Comparison of ENCODE assay signal across 24 mouse cellular contexts in the genomic region with DNA sequence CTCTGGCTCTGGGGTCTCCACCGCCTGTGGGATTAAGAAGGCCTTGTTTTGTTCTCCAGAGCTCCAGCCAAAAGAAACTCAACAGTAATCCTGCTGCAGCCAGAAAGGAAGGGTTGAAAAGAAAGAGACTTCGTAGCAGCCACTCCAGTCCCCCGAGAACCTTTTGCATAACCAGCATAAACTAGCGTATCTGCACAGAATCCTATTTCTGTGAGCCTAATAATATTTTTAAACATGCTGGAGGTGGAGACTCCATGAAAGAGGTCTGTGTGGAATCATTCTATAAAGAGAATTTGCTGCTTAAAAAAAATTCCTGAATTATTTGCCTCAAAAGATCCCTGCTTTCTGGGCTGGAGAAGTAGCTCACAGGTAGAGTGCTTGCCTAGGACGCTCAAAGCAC.
DNase-seq lines count a peak whose midpoint lies in the region; ATAC-seq and TF ChIP-seq lines count a peak whose summit lies in the region.
"Had no signal": no experiment of that assay in that cellular context is flagged by ENCODE, and none has a peak within 500 bp of the region (broad histone marks: within the 10 kb centered on the region; RNA-seq: fewer than 3 reads in every experiment).

No protein-coding gene starts in this region.

- no peaks in the 10 kb centered on the region for H3K9me3 ChIP-seq in embryonic facial prominence, embryonic 14.5 days (ENCODE audit: control insufficient read depth, low read length)
- H3K9me3 ChIP-seq: embryonic facial prominence, embryonic 12.5 days; forebrain, embryonic 13.5 days; heart, embryonic 13.5 days; hindbrain, embryonic 12.5 days had no signal

- 0 out of 2 replicates have a peak, but pooled peaks cover 4% of the 10 kb centered on the region for H3K4me1 ChIP-seq in embryonic facial prominence, embryonic 14.5 days (ENCODE audit: control insufficient read depth, insufficient read depth, low read length)
- H3K4me1 ChIP-seq: embryonic facial prominence, embryonic 12.5 days; forebrain, embryonic 13.5 days; hindbrain, embryonic 12.5 days had no signal

- no peaks in the 10 kb centered on the region for H3K36me3 ChIP-seq in embryonic facial prominence, embryonic 14.5 days (ENCODE audit: control insufficient read depth, insufficient read depth, low read length)
- H3K36me3 ChIP-seq: embryonic facial prominence, embryonic 12.5 days; heart, embryonic 13.5 days; hindbrain, embryonic 12.5 days had no signal

- no peak for DNase-seq in gastrocnemius, adult 2 months
- no peak for DNase-seq in gastrocnemius, postnatal 36 days
- DNase-seq in left cerebral cortex, adult 2 months (ENCODE audit: extremely low spot score in 1 of 2, low spot score in 2 of 2) = no peak
- no peak for DNase-seq in left cerebral cortex, postnatal 10 days (ENCODE audit: extremely low spot score in 1 of 2, low spot score in 2 of 2)
- DNase-seq in embryonic facial prominence, embryonic 14.5 days (ENCODE audit: low spot score) = peak; percentile 37
- peak; percentile 5 for DNase-seq in skeletal muscle tissue, adult 2 months (ENCODE audit: low read depth, low spot score)
- no peak for DNase-seq in lung, postnatal 4 days
- DNase-seq: adrenal gland, postnatal 14 days; cerebellum, adult 18-20 months; cerebellum, adult 9-11 months; cerebellum, postnatal 36 days; embryo, embryonic 11 days; forebrain, postnatal 0 days; gastrocnemius, postnatal 10 days; heart, postnatal 36 days had no signal

- no peaks in the 10 kb centered on the region for H3K27me3 ChIP-seq in embryonic facial prominence, embryonic 14.5 days (replicated peaks; ENCODE audit: control insufficient read depth, insufficient read depth, low read length)
- H3K27me3 ChIP-seq: CH12.LX; embryonic facial prominence, embryonic 12.5 days; forebrain, embryonic 13.5 days; heart, embryonic 13.5 days; hindbrain, embryonic 12.5 days; Patski had no signal

- no peak overlapping the region for H3K9ac ChIP-seq in embryonic facial prominence, embryonic 14.5 days (ENCODE audit: low read depth, low read length)
- H3K9ac ChIP-seq: embryonic facial prominence, embryonic 12.5 days; forebrain, embryonic 13.5 days; forebrain, postnatal 0 days; heart, embryonic 13.5 days; hindbrain, embryonic 12.5 days had no signal

- H3K4me3 ChIP-seq in gastrocnemius, adult 2 months = no peak overlapping the region
- H3K4me3 ChIP-seq in left cerebral cortex, adult 2 months = no peak overlapping the region
- no peak overlapping the region for H3K4me3 ChIP-seq in embryonic facial prominence, embryonic 14.5 days (ENCODE audit: low read depth, low read length)
- H3K4me3 ChIP-seq: embryonic facial prominence, embryonic 12.5 days; forebrain, embryonic 13.5 days; heart, embryonic 13.5 days; hindbrain, embryonic 12.5 days had no signal

- H3K4me2 ChIP-seq in embryonic facial prominence, embryonic 14.5 days (ENCODE audit: low read depth, low read length) = no peak overlapping the region
- H3K4me2 ChIP-seq: embryonic facial prominence, embryonic 12.5 days; forebrain, embryonic 13.5 days; heart, embryonic 13.5 days; hindbrain, embryonic 12.5 days had no signal

- TF ChIP-seq CTCF in gastrocnemius, adult 2 months (IDR thresholded peaks at IDR 0.05) = no peak
- no peak for TF ChIP-seq CTCF in left cerebral cortex, adult 2 months (IDR thresholded peaks at IDR 0.05)

- 78% methylated on average over 5 of the region's 5 CpGs for WGBS in embryonic facial prominence, embryonic 14.5 days

- H3K27ac ChIP-seq in gastrocnemius, adult 2 months = peak overlapping the region; percentile 12; the same call in 1 of the 2 replicates
- H3K27ac ChIP-seq in left cerebral cortex, adult 2 months = peak overlapping the region; percentile 48; the same call in 1 of the 2 replicates
- peak overlapping the region; percentile 24; the same call in 1 of the 2 replicates for H3K27ac ChIP-seq in embryonic facial prominence, embryonic 14.5 days (replicated peaks; ENCODE audit: low read depth, low read length)
- H3K27ac ChIP-seq: embryonic facial prominence, embryonic 12.5 days; forebrain, embryonic 13.5 days; heart, embryonic 13.5 days; hindbrain, embryonic 12.5 days had no signal

- ATAC-seq in embryonic facial prominence, embryonic 14.5 days (ENCODE audit: low read depth) = no peak
- ATAC-seq: activated CD4-positive, CD25-positive, alpha-beta regulatory T cell, adult 4 months; forebrain, embryonic 13.5 days; forebrain, postnatal 0 days; hindbrain, embryonic 16.5 days; inflammation-experienced regulatory T-cells, adult 6 months; Patski had no signal

- intact Hi-C loops in gastrocnemius, adult 2 months (cut with DNase I) = no loop called here
- intact Hi-C loops in gastrocnemius, postnatal 36 days (cut with DNase I) = no loop called here
- intact Hi-C loops in left cerebral cortex, adult 2 months (cut with DNase I) = no loop called here
- intact Hi-C loops in left cerebral cortex, postnatal 10 days (cut with DNase I) = no loop called here

Comparison
In these comparisons a context has a peak if more than half of its experiments do, and no peak if none do; other contexts are left out.
1. DNase-seq: peak in embryonic facial prominence, embryonic 14.5 days (single experiment) and skeletal muscle tissue, adult 2 months (single experiment); none in gastrocnemius, adult 2 months (single experiment), gastrocnemius, postnatal 36 days (0 of 2), left cerebral cortex, adult 2 months (0 of 2), left cerebral cortex, postnatal 10 days (0 of 2) and lung, postnatal 4 days (0 of 2).
2. Peak in every context shown above with its lines, with median percentiles within 50 percentile points of each other: H3K27ac ChIP-seq.